Mouse (Mus musculus) kidney, adult 10 weeks (tissue): ENCODE data around the gene Ubl4b. TPM values are rescaled to one million over a fixed set of nuclear protein-coding genes. Genes with fewer than 3 reads are reported as not detected.

Experiments used
- polyA plus RNA-seq: library from polyadenylated mRNA; stranded (reverse); fragments of 350-450 nt; fragmentation: Illumina TruSeq; extraction: RNeasy Lipid Tissue Mini Kit (QIAGEN cat#74804); gene quantifications from one replicate; pipeline ENCODE4 v1.2.3, GENCODE M21; 2014; ENCODE audit warnings: low read depth, low replicate concordance

Ubl4b gene
- polyA plus RNA-seq, result not detected

GRCm38 (mm10) chr3:107554842-107555241 is at the start of gene Ubl4b:
TSS of gene Ubl4b (minus strand) at chr3:107555073.

GRCm38 (mm10) chr3:107594662-107595263 is 39.9 kb upstream of the Ubl4b start, which contains the start of gene Alx3:
TSS of gene Alx3 (plus strand) at chr3:107595031.

GRCm38 (mm10) chr3:107517631-107518108 is 37.2 kb downstream of the Ubl4b start, which contains the start of gene Slc6a17:
TSS of gene Slc6a17 (minus strand) at chr3:107518018.

Other genes with a start within 250 kb of the Ubl4b start
- 9.9 TPM for gene Rbm15, start 221.4 kb downstream of the Ubl4b start, polyA plus RNA-seq
- gene Kcnc4, start 95.5 kb downstream of the Ubl4b start, polyA plus RNA-seq, result not detected
- gene Slc6a17, start 37.1 kb downstream of the Ubl4b start, polyA plus RNA-seq, result 5.8 TPM
- gene Alx3, start 40.0 kb upstream of the Ubl4b start, polyA plus RNA-seq, result not detected
- not detected for gene Gm10961, start 76.2 kb upstream of the Ubl4b start, polyA plus RNA-seq
- 4.6 TPM for gene Strip1, start 76.6 kb upstream of the Ubl4b start, polyA plus RNA-seq
- gene Ahcyl1, start 141.5 kb upstream of the Ubl4b start, polyA plus RNA-seq, result 298 TPM
- 5.1 TPM for gene Csf1, start 205.4 kb upstream of the Ubl4b start, polyA plus RNA-seq